Mouse (Mus musculus) CH12.LX (cell line): ENCODE measurements around the gene Tm9sf3. TPM values are rescaled to one million over a fixed set of nuclear protein-coding genes. Genes with fewer than 3 reads are reported as not detected.

ENCODE experiments used
- DNase-seq: peaks from one replicate; pipeline ENCODE4 v3.0.0-alpha.2; 2013; ENCODE audit errors: extremely low read depth
- H3K27ac ChIP-seq: 2 replicates; pipeline ENCODE4 v1.5.1; 2012; ENCODE audit warnings: low read depth, mild to moderate bottlenecking, control low read depth, moderate library complexity; ENCODE audit not compliant: insufficient read depth
- H3K27me3 ChIP-seq: replicated peaks from 2 replicates; pipeline ENCODE3; 2012; ENCODE audit warnings: inconsistent platforms
- H3K36me3 ChIP-seq, 2 experiments: replicated peaks in 1 of 2; 2 replicates each; pipeline versions ENCODE3 to v1.6.1; 2012; ENCODE audit warnings: inconsistent platforms in 1 of 2, low read length in 1 of 2, mild to moderate bottlenecking in 1 of 2, mixed read lengths in 1 of 2, moderate library complexity in 1 of 2; ENCODE audit not compliant: control insufficient read depth in 1 of 2, insufficient read depth in 1 of 2
- H3K4me1 ChIP-seq, 2 experiments: 2 replicates each; pipeline ENCODE4 v1.6.1; 2012; ENCODE audit warnings: inconsistent platforms in 1 of 2, moderate library complexity in 1 of 2; ENCODE audit not compliant: insufficient read depth in 2 of 2, control insufficient read depth in 1 of 2
- H3K4me2 ChIP-seq: 2 replicates; pipeline ENCODE4 v1.6.1; 2012; ENCODE audit warnings: low read depth, mild to moderate bottlenecking, control low read depth; ENCODE audit not compliant: poor library complexity, insufficient read depth, severe bottlenecking
- H3K4me3 ChIP-seq, 3 experiments: fragments of 150-350 bp in 1 of 3; sonication (generic) in 1 of 3; replicated peaks in 1 of 3; 2 replicates each; pipeline versions ENCODE3 to v1.5.1; 2011 to 2012; ENCODE audit warnings: low read depth in 2 of 3, low read length in 2 of 3, mild to moderate bottlenecking in 2 of 3, moderate library complexity in 2 of 3, control low read depth in 1 of 3, improper control_type of control experiment in 1 of 3, inconsistent platforms in 1 of 3, mixed read lengths in 1 of 3; ENCODE audit not compliant: poor library complexity in 1 of 3
- H3K79me2 ChIP-seq: replicated peaks from 2 replicates; pipeline ENCODE4 v1.6.1; 2012; ENCODE audit warnings: mild to moderate bottlenecking, moderate library complexity; ENCODE audit not compliant: control insufficient read depth, poor library complexity, insufficient read depth, severe bottlenecking; ENCODE audit errors: extremely low read depth
- H3K9ac ChIP-seq: 2 replicates; pipeline ENCODE4 v1.6.1; 2012; ENCODE audit warnings: low read depth, mild to moderate bottlenecking, control low read depth, moderate library complexity; ENCODE audit not compliant: insufficient read depth
- H3K9me3 ChIP-seq: replicated peaks from 2 replicates; pipeline ENCODE3; 2012; ENCODE audit warnings: low read length, inconsistent platforms, mixed read lengths
- BHLHE40 ChIP-seq: IDR thresholded peaks from 2 replicates; pipeline ENCODE4 v1.6.1; 2011; ENCODE audit warnings: mild to moderate bottlenecking, low read depth, low read length, improper control_type of control experiment
- CHD1 ChIP-seq: IDR thresholded peaks from 2 replicates; pipeline ENCODE4 v1.6.1; 2012; ENCODE audit warnings: low read depth, low read length, improper control_type of control experiment, inconsistent platforms
- CHD2 ChIP-seq: IDR thresholded peaks from 2 replicates; pipeline ENCODE4 v1.6.1; 2011; ENCODE audit warnings: low read length, improper control_type of control experiment
- ELF1 ChIP-seq: IDR thresholded peaks from 2 replicates; pipeline ENCODE4 v1.6.1; 2014; ENCODE audit warnings: low read depth, mild to moderate bottlenecking, inconsistent platforms, low read length, improper control_type of control experiment
- EP300 ChIP-seq: IDR thresholded peaks from 2 replicates; pipeline ENCODE4 v1.6.1; 2011; ENCODE audit warnings: low read length, improper control_type of control experiment
- GABPA ChIP-seq: IDR thresholded peaks from 2 replicates; pipeline ENCODE4 v1.6.1; 2012; ENCODE audit warnings: low read depth, low read length, improper control_type of control experiment, inconsistent platforms; ENCODE audit not compliant: insufficient replicate concordance
- HCFC1 ChIP-seq: IDR thresholded peaks from 2 replicates; pipeline ENCODE4 v1.6.1; 2012; ENCODE audit warnings: low read depth, mild to moderate bottlenecking, inconsistent platforms, low read length, improper control_type of control experiment
- JUN ChIP-seq: IDR thresholded peaks from 2 replicates; pipeline ENCODE4 v1.6.1; 2011; ENCODE audit warnings: low read depth, mild to moderate bottlenecking, low read length, improper control_type of control experiment, moderate library complexity; ENCODE audit not compliant: insufficient read depth
- MAFK ChIP-seq: IDR thresholded peaks from 2 replicates; pipeline ENCODE4 v1.6.1; 2011; ENCODE audit warnings: low read length, improper control_type of control experiment; ENCODE audit not compliant: insufficient replicate concordance
- MXI1 ChIP-seq: IDR thresholded peaks from 2 replicates; pipeline ENCODE4 v1.6.1; 2011; ENCODE audit warnings: mild to moderate bottlenecking, low read depth, low read length, improper control_type of control experiment
- MYC ChIP-seq: IDR thresholded peaks from 2 replicates; pipeline ENCODE4 v1.6.1; 2011; ENCODE audit warnings: low read depth, mild to moderate bottlenecking, improper control_type of control experiment, low read length
- NELFE ChIP-seq: IDR thresholded peaks from 2 replicates; pipeline ENCODE4 v1.6.1; 2011; ENCODE audit warnings: low read depth, low read length, improper control_type of control experiment
- PAX5 ChIP-seq: IDR thresholded peaks from 2 replicates; pipeline ENCODE4 v1.6.1; 2012; ENCODE audit warnings: low read length, inconsistent platforms, mixed read lengths
- POLR2A ChIP-seq: IDR thresholded peaks from 2 replicates; pipeline ENCODE4 v1.6.1; 2011; ENCODE audit warnings: low read depth, mild to moderate bottlenecking, improper control_type of control experiment, low read length
- POLR2AphosphoS2 ChIP-seq: IDR thresholded peaks from 2 replicates; pipeline ENCODE4 v1.6.1; 2011; ENCODE audit warnings: low read depth, low read length, improper control_type of control experiment
- RAD21 ChIP-seq: IDR thresholded peaks from 2 replicates; pipeline ENCODE4 v1.6.1; 2011; ENCODE audit warnings: low read depth, mild to moderate bottlenecking, low read length, improper control_type of control experiment, moderate library complexity
- SIN3A ChIP-seq: IDR thresholded peaks from 2 replicates; pipeline ENCODE4 v1.6.1; 2012; ENCODE audit warnings: low read length, improper control_type of control experiment, inconsistent platforms
- TCF12 ChIP-seq: IDR thresholded peaks from 2 replicates; pipeline ENCODE4 v1.6.1; 2014; ENCODE audit warnings: low read depth, mild to moderate bottlenecking, inconsistent platforms, low read length, improper control_type of control experiment
- USF2 ChIP-seq: conservative IDR thresholded peaks from 2 replicates; pipeline ENCODE4 v1.6.1; 2011; ENCODE audit warnings: low read depth, low read length, improper control_type of control experiment
- ZC3H11A ChIP-seq: IDR thresholded peaks from 2 replicates; pipeline ENCODE4 v1.6.1; 2012; ENCODE audit warnings: low read depth, mild to moderate bottlenecking, inconsistent platforms, low read length, improper control_type of control experiment
- ZKSCAN1 ChIP-seq: IDR thresholded peaks from 2 replicates; pipeline ENCODE4 v1.6.1; 2012; ENCODE audit warnings: low read depth, inconsistent platforms, low read length, improper control_type of control experiment, borderline replicate concordance
- ZMIZ1 ChIP-seq: IDR thresholded peaks from 2 replicates; pipeline ENCODE4 v1.6.1; 2012; ENCODE audit warnings: low read depth, mild to moderate bottlenecking, inconsistent platforms, low read length, improper control_type of control experiment
- ZNF384 ChIP-seq: IDR thresholded peaks from 2 replicates; pipeline ENCODE4 v1.6.1; 2012; ENCODE audit warnings: low read depth, low read length, improper control_type of control experiment, inconsistent platforms
- dilution Hi-C: fragments of 300-500 bp; cut with MboI; formaldehyde crosslinking; loops from 2 replicates; pipeline ENCODE4 v1.14.3; 2020; ENCODE audit warnings: low sequenced_read_pairs; ENCODE audit not compliant: extremely low pct_unique_long_range_greater_than_20kb, extremely low pct_ligation_motif_present
- in situ Hi-C: fragments of 300-500 bp; cut with MboI; formaldehyde crosslinking; loops from 3 replicates; pipeline ENCODE4 v1.14.3; 2019; ENCODE audit warnings: low sequenced_read_pairs, low pct_ligation_motif_present, low pct_unique_long_range_greater_than_20kb, mixed read lengths
- polyA plus RNA-seq: library from polyadenylated mRNA; unstranded; fragments of >175 nt; gene quantifications from 2 replicates; pipeline ENCODE4 v1.2.1, GENCODE M21; 2012; ENCODE audit warnings: low read depth; ENCODE audit not compliant: insufficient read length
- total RNA-seq, 2 experiments: library from RNA; depleted of rRNA; stranded (reverse); fragments of 300-350 nt in 1 of 2; fragments of >200 nt in 1 of 2; gene quantifications; 2 replicates each; pipeline ENCODE4 v1.2.3; 2012 to 2014

Tm9sf3 gene
- total and polyA plus RNA-seq, 3 experiments: 137 to 294 (median 182) TPM

DNA sequence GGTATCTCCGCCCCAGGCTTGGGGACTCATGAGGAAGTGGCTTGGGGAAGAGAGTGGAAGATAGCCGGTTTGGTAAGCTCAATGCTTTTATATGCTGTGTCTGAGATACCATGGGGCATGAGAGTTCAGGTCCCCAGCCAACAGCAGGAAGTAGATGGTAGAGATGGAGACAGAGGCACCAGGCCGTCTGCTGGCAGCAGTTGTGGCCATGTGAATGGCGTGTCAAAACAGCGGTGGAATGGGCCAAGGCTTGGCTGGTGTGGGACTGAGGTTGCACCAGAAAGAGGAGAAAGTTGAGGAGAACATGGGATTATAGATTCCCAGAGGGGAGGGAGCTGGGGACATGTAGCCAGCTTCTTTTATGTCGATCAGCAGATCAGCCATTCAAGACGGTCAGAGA lies 14.8 kb upstream of the Tm9sf3 start:
- Histone ChIP-seq H3K27ac (no peak overlapping the region), H3K79me2 (no peaks in the 10 kb centered on the region), H3K27me3 (no peaks in the 10 kb centered on the region), H3K36me3 (peaks cover 87 to 99% of the 10 kb centered on the region in 2 experiments), H3K4me2 (no peak overlapping the region), H3K4me3 (no peak overlapping the region), H3K4me1 (no peaks in the 10 kb centered on the region), H3K9ac (no peak overlapping the region), H3K9me3 (no peaks in the 10 kb centered on the region)
- no peak for DNase-seq
- dilution Hi-C loops (no loop called here), in situ Hi-C loops (no loop called here)
- TF ChIP-seq MYC: no peak
- no peak for TF ChIP-seq GABPA
- TF ChIP-seq ZKSCAN1: no peak
- TF ChIP-seq HCFC1: no peak
- no peak for TF ChIP-seq ZC3H11A
- TF ChIP-seq BHLHE40: no peak
- TF ChIP-seq MAFK: no peak
- no peak for TF ChIP-seq RAD21
- TF ChIP-seq CHD1: no peak
- no peak for TF ChIP-seq EP300
- no peak for TF ChIP-seq PAX5
- TF ChIP-seq USF2: no peak
- TF ChIP-seq JUN: no peak
- no peak for TF ChIP-seq ZMIZ1
- no peak for TF ChIP-seq SIN3A
- no peak for TF ChIP-seq NELFE
- no peak for TF ChIP-seq ZNF384
- TF ChIP-seq CHD2: no peak

- no peak overlapping the region for H3K4me3 ChIP-seq
- no peaks in the 10 kb centered on the region for H3K79me2 ChIP-seq
- H3K9ac ChIP-seq: no peak overlapping the region
- no peak for TF ChIP-seq POLR2A
- no peak for TF ChIP-seq TCF12
- no peak for TF ChIP-seq PAX5
- TF ChIP-seq MXI1: no peak
- no peak for TF ChIP-seq MYC
- TF ChIP-seq POLR2AphosphoS2: no peak
- no peak for TF ChIP-seq ZC3H11A
- TF ChIP-seq ELF1: no peak
- no peak for DNase-seq
- no peaks in the 10 kb centered on the region for H3K9me3 ChIP-seq
- H3K36me3 ChIP-seq: peaks cover 82 to 99% of the 10 kb centered on the region in 2 experiments
- no peaks in the 10 kb centered on the region for H3K27me3 ChIP-seq
- H3K27ac ChIP-seq: no peak overlapping the region
- H3K4me2 ChIP-seq: no peak overlapping the region
- in situ Hi-C loops: no loop called here
- dilution Hi-C loops: no loop called here
- no peaks in the 10 kb centered on the region for H3K4me1 ChIP-seq
Observed at GRCm38 (mm10) chr19:41275588-41275987, 11.8 kb upstream of the Tm9sf3 start.
